Mouse (Mus musculus): ENCODE results near the gene Tars2.

The Tars2 gene

GRCm38 (mm10) chr3:95734092-95734702, 25.8 kb downstream of the Tars2 start:
- in situ Hi-C loops (cut with MboI, MseI) = no loop called here

GRCm38 (mm10) chr3:95732744-95733521, 27.1 kb downstream of the Tars2 start:
- in situ Hi-C loops (cut with MboI, MseI) = no loop called here

- in situ Hi-C loops (cut with MboI, MseI) = no loop called here
Observed at GRCm38 (mm10) chr3:95732297-95732696, 27.7 kb downstream of the Tars2 start.

GRCm38 (mm10) chr3:95731802-95732201, 28.2 kb downstream of the Tars2 start:
- in situ Hi-C loops (cut with MboI, MseI) = no loop called here

- in situ Hi-C loops (cut with MboI, MseI) = no loop called here
Observed at GRCm38 (mm10) chr3:95730431-95730830, 29.6 kb downstream of the Tars2 start.

- in situ Hi-C loops (cut with MboI, MseI) = loop anchor here (10.0 kb wide), 1 partner anchor 974 kb away; no protein-coding TSS in a partner anchor
Observed at GRCm38 (mm10) chr3:95728906-95729305, 31.1 kb downstream of the Tars2 start.

- in situ Hi-C loops (cut with MboI, MseI) = loop anchor here (10.0 kb wide), 1 partner anchor 972 kb away; no protein-coding TSS in a partner anchor
Observed at GRCm38 (mm10) chr3:95726696-95727358, 33.2 kb downstream of the Tars2 start.

GRCm38 (mm10) chr3:95725863-95726262, 34.1 kb downstream of the Tars2 start:
- in situ Hi-C loops (cut with MboI, MseI) = loop anchor here (10.0 kb wide), 1 partner anchor 971 kb away; no protein-coding TSS in a partner anchor

- in situ Hi-C loops (cut with MboI, MseI) = loop anchor here (10.0 kb wide), 1 partner anchor 968 kb away; no protein-coding TSS in a partner anchor
Observed at GRCm38 (mm10) chr3:95722386-95722785, 37.6 kb downstream of the Tars2 start.

GRCm38 (mm10) chr3:95718153-95718552, 41.9 kb downstream of the Tars2 start:
- in situ Hi-C loops (cut with MboI, MseI) = no loop called here

GRCm38 (mm10) chr3:95716075-95716474, 43.9 kb downstream of the Tars2 start:
- in situ Hi-C loops (cut with MboI, MseI) = no loop called here

GRCm38 (mm10) chr3:95709967-95710366, 50.0 kb downstream of the Tars2 start:
- in situ Hi-C loops (cut with MboI, MseI) = no loop called here

- in situ Hi-C loops (cut with MboI, MseI) = no loop called here
Observed at GRCm38 (mm10) chr3:95709044-95709443, 51.0 kb downstream of the Tars2 start.

GRCm38 (mm10) chr3:95707497-95707896, 52.5 kb downstream of the Tars2 start:
- in situ Hi-C loops (cut with MboI, MseI) = no loop called here

- in situ Hi-C loops (cut with MboI, MseI) = no loop called here
Observed at GRCm38 (mm10) chr3:95706273-95706672, 53.7 kb downstream of the Tars2 start.

- in situ Hi-C loops (cut with MboI, MseI) = loop anchor here (5.0 kb wide), 1 partner anchor 418 kb away; no protein-coding TSS in a partner anchor
Observed at GRCm38 (mm10) chr3:95704612-95705011, 55.4 kb downstream of the Tars2 start.

- in situ Hi-C loops (cut with MboI, MseI) = loop anchor here (5.0 kb wide), 1 partner anchor 419 kb away; no protein-coding TSS in a partner anchor
Observed at GRCm38 (mm10) chr3:95703276-95703675, 56.7 kb downstream of the Tars2 start.

- in situ Hi-C loops (cut with MboI, MseI) = loop anchor here (5.0 kb wide), 1 partner anchor 420 kb away; no protein-coding TSS in a partner anchor
Observed at GRCm38 (mm10) chr3:95701877-95702540, 58.0 kb downstream of the Tars2 start.

GRCm38 (mm10) chr3:95701085-95701484, 58.9 kb downstream of the Tars2 start:
- in situ Hi-C loops (cut with MboI, MseI) = loop anchor here (5.0 kb wide), 1 partner anchor 421 kb away; no protein-coding TSS in a partner anchor

- in situ Hi-C loops (cut with MboI, MseI) = loop anchor here (5.0 kb wide), 1 partner anchor 422 kb away; no protein-coding TSS in a partner anchor
Observed at GRCm38 (mm10) chr3:95700233-95700681, 59.7 kb downstream of the Tars2 start.

- in situ Hi-C loops (cut with MboI, MseI) = no loop called here
Observed at GRCm38 (mm10) chr3:95698286-95698685, 61.7 kb downstream of the Tars2 start.
